Mouse (Mus musculus) heart, postnatal 0 days (tissue): ENCODE measurements around the gene Cacng8.

Experiments
- CTCF ChIP-seq: IDR thresholded peaks from 2 replicates; pipeline ENCODE4 v1.5.1; 2016; ENCODE audit warnings: antibody characterized with exemption, control low read depth, low read depth
- EP300 ChIP-seq: IDR thresholded peaks from 2 replicates; pipeline ENCODE4 v1.6.1; 2016; ENCODE audit warnings: antibody characterized with exemption, low read depth

GRCm38 (mm10) chr7:3354850-3355249 lies 35.6 kb upstream of the Cacng8 start:
- no peak for TF ChIP-seq CTCF
- no peak for TF ChIP-seq EP300
